Mouse (Mus musculus): ENCODE results near the gene Chac1. TPM values are rescaled to one million over a fixed set of nuclear protein-coding genes. Genes with fewer than 3 reads are reported as not detected.

The Chac1 gene
- polyA plus RNA-seq (2012; rRNA removed) = 6.2 and 6.3 TPM in 2 replicates

GRCm38 (mm10) chr2:119350555-119351486 lies at the start of gene Chac1:
Gene Chac1 (plus strand): TSS chr2:119351229.

GRCm38 (mm10) chr2:119325568-119326143 lies 25.4 kb upstream of the Chac1 start, which contains the start of gene Dll4:
Gene Dll4 (plus strand): TSS chr2:119325784.

Other genes starting within 250 kb of the Chac1 start
- 6.3 and 6.6 TPM in 2 replicates for gene Rad51, start 238.4 kb upstream of the Chac1 start, polyA plus RNA-seq (2012; rRNA removed)
- 42.3 and 43.7 TPM in 2 replicates for gene Rmdn3, start 194.2 kb upstream of the Chac1 start, polyA plus RNA-seq (2012; rRNA removed)
- 4.1 and 4.4 TPM in 2 replicates for gene Gchfr, start 183.5 kb upstream of the Chac1 start, polyA plus RNA-seq (2012; rRNA removed)
- gene Gm14137, start 176.7 kb upstream of the Chac1 start, polyA plus RNA-seq (2012; rRNA removed) = 0.04 and 0.06 TPM in 2 replicates
- 71.4 and 73.4 TPM in 2 replicates for gene Zfyve19, start 142.6 kb upstream of the Chac1 start, polyA plus RNA-seq (2012; rRNA removed)
- 38.2 and 43.2 TPM in 2 replicates for gene Dnajc17, start 142.4 kb upstream of the Chac1 start, polyA plus RNA-seq (2012; rRNA removed)
- gene Ppp1r14d, start 121.3 kb upstream of the Chac1 start, polyA plus RNA-seq (2012; rRNA removed) = not detected in 2 replicates
- 1.2 and 3.3 TPM in 2 replicates for gene Spint1, start 113.9 kb upstream of the Chac1 start, polyA plus RNA-seq (2012; rRNA removed)
- 15.5 and 18.5 TPM in 2 replicates for gene Rhov, start 80.0 kb upstream of the Chac1 start, polyA plus RNA-seq (2012; rRNA removed)
- 20.8 and 22.9 TPM in 2 replicates for gene Vps18, start 62.5 kb upstream of the Chac1 start, polyA plus RNA-seq (2012; rRNA removed)
- 6.6 and 7.2 TPM in 2 replicates for gene Dll4, start 25.4 kb upstream of the Chac1 start, polyA plus RNA-seq (2012; rRNA removed)
- gene Ino80, start 126.5 kb downstream of the Chac1 start, polyA plus RNA-seq (2012; rRNA removed) = 12.1 and 12.6 TPM in 2 replicates
- gene Exd1, start 196.4 kb downstream of the Chac1 start, polyA plus RNA-seq (2012; rRNA removed) = 0.71 and 0.83 TPM in 2 replicates
- 60.2 and 65.8 TPM in 2 replicates for gene Chp1, start 196.5 kb downstream of the Chac1 start, polyA plus RNA-seq (2012; rRNA removed)

All from central nervous system, embryonic 18 days (tissue).